Mouse (Mus musculus) cortical plate, adult 2 months (tissue): ENCODE data around the gene Gse1. TPM values are rescaled to one million over a fixed set of nuclear protein-coding genes. Genes with fewer than 3 reads are reported as not detected.

Experiments
- H3K27ac ChIP-seq: fragments of 200-500 bp; 2 replicates; pipeline ENCODE4 v1.5.1; 2012; ENCODE audit warnings: low read length, control low read depth, inconsistent platforms; ENCODE audit not compliant: insufficient read depth
- H3K4me1 ChIP-seq: fragments of 200-500 bp; 2 replicates; pipeline ENCODE4 v1.6.1; 2011; ENCODE audit warnings: low read length; ENCODE audit not compliant: control insufficient read depth, insufficient read depth
- H3K4me3 ChIP-seq: fragments of 200-500 bp; 2 replicates; pipeline ENCODE4 v1.5.1; 2011; ENCODE audit warnings: mild to moderate bottlenecking, low read length, control low read depth; ENCODE audit not compliant: insufficient read depth
- CTCF ChIP-seq: fragments of 200-500 bp; IDR thresholded peaks from 2 replicates; pipeline ENCODE4 v1.5.1; 2011; ENCODE audit warnings: mild to moderate bottlenecking, control low read depth, low read length; ENCODE audit not compliant: insufficient read depth; ENCODE audit errors: extremely low read depth
- POLR2A ChIP-seq: fragments of 200-500 bp; IDR thresholded peaks from 2 replicates; pipeline ENCODE4 v1.6.1; 2011; ENCODE audit warnings: mild to moderate bottlenecking, low read length, control low read depth; ENCODE audit not compliant: insufficient read depth; ENCODE audit errors: extremely low read depth
- polyA plus RNA-seq: library from polyadenylated mRNA; depleted of rRNA; stranded (reverse); fragments of >200 nt; gene quantifications from 2 replicates; pipeline ENCODE4 v1.2.3, GENCODE M21; 2012

Gse1 gene
- polyA plus RNA-seq, 1 experiment = 41.0 TPM

GRCm38 (mm10) chr8:120382436-120383203, 154.4 kb downstream of the Gse1 start:
- H3K27ac ChIP-seq = peak overlapping the region; percentile 47
- TF ChIP-seq CTCF (no peak), POLR2A (no peak)
- H3K4me1 ChIP-seq = peaks cover 7% of the 10 kb centered on the region
- no peak overlapping the region for H3K4me3 ChIP-seq

DNA sequence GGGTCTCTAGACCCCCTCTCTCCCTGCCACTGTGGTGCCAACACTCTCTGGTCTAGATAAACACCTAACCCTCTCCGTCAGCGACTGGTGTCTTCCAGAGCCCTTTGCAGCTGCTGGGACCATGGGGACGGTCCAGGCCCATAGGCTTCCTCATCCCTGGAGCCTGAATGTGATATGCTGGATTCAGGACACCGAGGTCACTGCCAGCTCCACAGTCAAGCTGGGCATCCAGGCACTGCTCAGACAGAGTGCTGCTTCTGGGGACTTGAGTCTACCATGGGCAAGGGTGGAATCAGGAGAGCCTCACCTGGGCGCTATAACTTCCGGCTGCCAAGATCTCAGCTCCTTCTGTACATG, 154.9 kb downstream of the Gse1 start:
- Histone ChIP-seq H3K27ac (peak overlapping the region; percentile 47), H3K4me1 (peaks cover 7% of the 10 kb centered on the region), H3K4me3 (no peak overlapping the region)
- no peak for TF ChIP-seq CTCF
- no peak for TF ChIP-seq POLR2A

- TF ChIP-seq CTCF (no peak), POLR2A (no peak)
- peak overlapping the region; percentile 47 for H3K27ac ChIP-seq
- H3K4me1 ChIP-seq = peaks cover 7% of the 10 kb centered on the region
- no peak overlapping the region for H3K4me3 ChIP-seq
Measured at GRCm38 (mm10) chr8:120383713-120384112, 155.5 kb downstream of the Gse1 start.

GRCm38 (mm10) chr8:120384745-120385144, 156.5 kb downstream of the Gse1 start:
- H3K4me1 ChIP-seq = peaks cover 7% of the 10 kb centered on the region
- TF ChIP-seq POLR2A (no peak), CTCF (0 out of 2 replicates have a peak, but pooled peaks have one; percentile 7)
- no peak overlapping the region for H3K4me3 ChIP-seq
- no peak overlapping the region for H3K27ac ChIP-seq

- Histone ChIP-seq H3K4me3 (no peak overlapping the region), H3K4me1 (peaks cover 1% of the 10 kb centered on the region), H3K27ac (no peak overlapping the region)
- TF ChIP-seq CTCF (no peak), POLR2A (no peak)
Measured at GRCm38 (mm10) chr8:120388246-120388645, 160.0 kb downstream of the Gse1 start.

GRCm38 (mm10) chr8:120390598-120390997, 162.3 kb downstream of the Gse1 start:
- TF ChIP-seq POLR2A = no peak
- TF ChIP-seq CTCF = no peak
- Histone ChIP-seq H3K4me3 (no peak overlapping the region), H3K27ac (no peak overlapping the region), H3K4me1 (peaks cover 2% of the 10 kb centered on the region)

DNA sequence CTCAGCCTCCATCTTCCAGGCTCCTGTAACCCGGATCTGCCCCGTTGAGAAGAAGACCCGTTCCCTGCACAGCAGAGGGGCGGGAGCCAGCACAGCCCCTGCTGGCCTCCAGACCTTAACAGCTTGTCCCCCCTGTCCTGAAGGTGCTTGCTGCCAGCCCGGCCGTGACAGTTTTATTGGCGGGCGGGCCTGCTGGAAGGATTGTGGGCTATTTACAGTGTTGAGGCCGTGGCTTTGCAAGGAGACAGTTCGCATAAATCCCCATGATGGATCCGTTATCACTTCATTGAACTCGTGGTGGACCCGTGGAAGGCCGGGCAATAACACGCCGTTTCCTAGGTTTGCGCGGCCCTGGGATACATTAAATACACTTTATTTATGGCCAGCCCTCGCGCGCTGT, 163.6 kb downstream of the Gse1 start:
- Histone ChIP-seq H3K4me1 (peaks cover 2% of the 10 kb centered on the region), H3K4me3 (no peak overlapping the region), H3K27ac (no peak overlapping the region)
- TF ChIP-seq CTCF (no peak), POLR2A (no peak)

GRCm38 (mm10) chr8:120393085-120393484, 164.8 kb downstream of the Gse1 start:
- H3K4me3 ChIP-seq = no peak overlapping the region
- no peak overlapping the region for H3K27ac ChIP-seq
- H3K4me1 ChIP-seq = peaks cover 2% of the 10 kb centered on the region
- no peak for TF ChIP-seq CTCF
- TF ChIP-seq POLR2A = no peak

DNA sequence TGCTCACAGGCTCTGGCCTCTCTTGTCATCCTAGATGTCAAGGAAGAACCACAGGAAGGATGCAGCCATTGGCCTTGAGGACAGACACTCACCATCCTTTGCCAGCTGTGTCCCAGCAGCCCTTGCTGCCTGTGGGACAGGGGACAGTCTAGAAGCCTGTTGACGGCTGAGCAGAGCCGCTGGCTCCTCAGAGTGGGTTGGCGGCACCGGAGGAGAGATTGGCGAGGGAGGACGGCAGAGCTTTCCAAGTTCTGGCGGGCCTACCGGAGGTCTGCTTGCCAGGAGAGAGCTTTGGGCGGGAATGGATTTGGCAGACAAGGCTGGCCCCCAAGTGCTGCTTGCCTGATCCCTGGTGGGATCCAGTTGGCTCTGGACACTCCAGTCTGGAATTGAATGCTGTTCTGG, 165.6 kb downstream of the Gse1 start:
- no peak overlapping the region for H3K4me3 ChIP-seq
- TF ChIP-seq POLR2A = no peak
- TF ChIP-seq CTCF = no peak
- H3K4me1 ChIP-seq = peaks cover 2% of the 10 kb centered on the region
- H3K27ac ChIP-seq = no peak overlapping the region

GRCm38 (mm10) chr8:120395892-120396291, 167.6 kb downstream of the Gse1 start:
- no peak for TF ChIP-seq POLR2A
- TF ChIP-seq CTCF = no peak
- Histone ChIP-seq H3K4me1 (peaks cover 2% of the 10 kb centered on the region), H3K4me3 (no peak overlapping the region)

More at GRCm38 (mm10) chr8:120395892-120396291, 167.6 kb downstream of the Gse1 start:
- H3K27ac ChIP-seq = no peak overlapping the region
